Mouse (Mus musculus) olfactory bulb, adult 2 months (tissue): ENCODE measurements around the gene Cops7b.

Experiments used
- CTCF ChIP-seq: fragments of 200-500 bp; IDR thresholded peaks from 2 replicates; pipeline ENCODE4 v1.5.1; 2012; ENCODE audit warnings: low read depth, mild to moderate bottlenecking, low read length, moderate library complexity; ENCODE audit not compliant: insufficient read depth
- POLR2A ChIP-seq: fragments of 200-500 bp; IDR thresholded peaks from 2 replicates; pipeline ENCODE4 v1.6.1; 2012; ENCODE audit warnings: mild to moderate bottlenecking, low read depth, low read length, moderate library complexity; ENCODE audit not compliant: insufficient read depth

DNA sequence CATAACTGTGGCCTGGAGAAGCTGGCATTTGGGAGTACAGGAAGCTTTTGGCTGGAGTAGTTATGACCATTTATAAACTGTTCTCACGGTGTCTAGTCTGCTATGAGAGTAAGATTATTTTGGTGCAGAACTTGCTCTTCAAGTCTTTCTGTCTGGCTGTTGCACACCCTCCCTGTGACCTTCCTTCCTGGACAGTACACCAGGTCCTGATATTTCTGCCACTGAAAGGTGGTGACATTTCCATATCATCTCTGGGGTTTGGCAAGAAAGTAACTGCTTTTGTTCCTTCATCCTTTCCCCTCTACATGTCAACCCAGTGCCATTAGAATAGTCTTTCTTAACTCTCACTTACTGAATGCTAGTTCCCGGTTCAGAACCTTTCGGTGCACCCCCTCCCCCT is 23.5 kb upstream of the Cops7b start:
- no peak for TF ChIP-seq CTCF
- no peak for TF ChIP-seq POLR2A
